Mouse (Mus musculus) ES-CJ7 (cell line): ENCODE measurements around the gene Ak7.

Source experiments
- DNase-seq: peaks from one replicate; pipeline ENCODE4 v3.0.0; 2011; ENCODE audit warnings: low read depth, low spot score

The Ak7 gene

DNA sequence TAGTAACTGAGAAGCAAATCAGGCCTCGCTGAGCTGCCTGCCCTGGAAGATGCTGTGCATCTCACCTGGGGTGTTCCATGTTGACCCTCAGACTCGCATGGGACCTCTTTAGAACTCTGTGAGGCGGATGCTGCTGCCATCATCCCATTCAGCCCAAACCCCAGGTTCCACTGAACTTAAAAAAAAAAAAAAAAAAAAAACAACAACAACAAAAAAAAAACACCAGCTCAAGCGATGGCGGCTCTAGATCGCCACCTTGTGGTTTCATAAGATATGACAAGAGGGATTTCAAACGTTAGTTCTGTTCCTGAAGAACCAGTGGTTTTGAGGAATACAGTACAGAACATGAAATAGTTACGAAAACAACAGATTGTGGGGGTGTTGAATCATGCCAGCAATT lies 22.2 kb downstream of the Ak7 start:
- DNase-seq: peak; percentile 71

- peak; percentile 51 for DNase-seq
Observed at GRCm38 (mm10) chr12:105730851-105731460, 25.2 kb downstream of the Ak7 start.

DNA sequence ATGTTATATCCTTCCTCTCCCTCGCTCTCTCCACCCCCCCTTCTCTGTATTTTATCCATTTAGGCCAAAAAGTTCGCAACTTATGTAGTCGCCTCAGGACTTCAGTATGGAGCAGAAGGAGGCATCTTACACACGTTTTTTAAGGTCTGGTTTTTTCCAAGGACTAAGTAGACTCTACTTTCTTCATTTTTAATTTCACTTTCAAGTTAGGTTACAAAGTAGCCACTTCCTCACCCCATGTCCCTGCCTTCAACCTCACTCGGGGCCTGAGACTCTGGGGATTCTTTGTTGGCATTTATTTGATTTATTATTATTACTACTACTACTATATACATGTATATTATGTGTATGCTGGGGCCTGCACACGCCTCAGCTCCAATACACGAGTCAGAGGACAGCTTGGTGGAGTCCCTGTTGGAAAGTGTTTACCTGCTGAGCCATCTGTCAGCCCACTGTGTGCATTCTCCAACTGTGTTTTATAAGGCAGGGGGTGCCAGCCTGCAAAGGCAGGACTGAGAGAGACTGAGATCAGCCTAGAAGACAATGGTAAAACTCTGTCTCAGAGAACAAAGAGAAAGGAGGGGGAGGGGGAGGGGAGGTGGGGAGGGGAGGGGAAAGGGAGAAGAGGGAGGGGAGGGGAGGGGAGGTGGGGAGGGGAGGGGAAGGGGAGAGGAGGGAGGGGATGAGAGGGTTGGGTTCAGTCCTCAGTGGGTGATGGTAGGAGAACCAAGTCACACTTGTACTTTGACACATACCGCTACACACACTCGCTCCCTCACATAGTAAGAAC lies 27.8 kb downstream of the Ak7 start:
- peak; percentile 62 for DNase-seq

- peak; percentile 68 for DNase-seq
Observed at GRCm38 (mm10) chr12:105735226-105735888, 29.6 kb downstream of the Ak7 start.

DNA sequence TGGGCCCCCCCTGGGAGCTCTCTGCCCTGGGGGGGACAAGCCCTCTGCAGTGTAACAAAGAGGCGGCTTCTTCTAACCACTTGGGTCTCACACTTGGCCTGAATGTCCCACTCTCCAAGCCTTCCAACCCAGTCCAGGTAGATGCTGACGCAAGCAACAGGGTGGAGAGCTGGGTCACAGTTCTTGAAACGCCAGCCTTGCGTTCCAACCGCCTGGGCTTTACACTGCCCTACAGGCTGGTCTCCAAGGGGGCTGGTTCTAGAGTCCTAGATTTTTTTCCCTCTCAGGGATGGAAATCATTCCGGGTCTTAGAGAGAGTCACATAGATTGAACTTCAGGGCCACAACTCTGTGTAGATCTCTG lies 30.1 kb downstream of the Ak7 start:
- no peak for DNase-seq

DNA sequence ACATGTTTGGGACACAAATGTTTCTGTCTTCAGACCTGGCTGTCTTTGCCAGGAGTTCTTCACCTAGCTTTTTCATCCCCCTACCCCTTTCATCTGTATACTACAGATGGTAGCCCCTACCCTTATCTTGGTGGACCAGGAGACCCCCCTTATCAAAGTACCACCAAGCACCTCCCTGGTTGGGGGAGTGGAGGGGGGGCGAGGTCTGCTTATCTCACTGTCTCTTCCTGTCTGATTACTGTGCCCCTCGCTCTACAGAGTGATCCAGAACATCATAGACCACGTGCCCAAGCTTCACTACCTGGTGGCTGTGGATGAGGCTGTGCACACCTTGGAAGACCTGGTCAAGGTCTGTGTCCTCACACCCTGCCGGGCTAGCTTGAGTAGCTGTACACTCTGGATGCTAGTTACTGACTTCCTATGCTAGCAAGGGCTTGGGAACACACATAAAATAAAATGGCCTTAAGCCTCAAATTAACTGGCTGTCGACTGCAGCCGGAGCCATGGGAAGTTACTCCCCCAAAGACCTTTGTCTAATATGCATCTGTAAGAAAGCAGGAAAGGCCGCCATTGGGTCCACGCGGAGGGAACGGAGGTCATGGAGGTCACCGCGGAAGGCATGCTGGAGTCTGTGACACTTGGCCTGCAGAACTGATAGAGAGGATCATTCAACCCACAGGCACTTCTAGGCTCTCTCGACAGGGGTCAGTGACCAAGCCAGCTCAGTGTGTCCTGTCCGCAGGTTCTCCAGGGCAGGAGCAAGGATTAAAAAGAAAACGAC lies 32.7 kb downstream of the Ak7 start:
- DNase-seq: peak; percentile 51

GRCm38 (mm10) chr12:105739656-105740055 lies 33.9 kb downstream of the Ak7 start:
- DNase-seq: no peak

- no peak for DNase-seq
Observed at GRCm38 (mm10) chr12:105748114-105748513, 42.3 kb downstream of the Ak7 start.

DNA sequence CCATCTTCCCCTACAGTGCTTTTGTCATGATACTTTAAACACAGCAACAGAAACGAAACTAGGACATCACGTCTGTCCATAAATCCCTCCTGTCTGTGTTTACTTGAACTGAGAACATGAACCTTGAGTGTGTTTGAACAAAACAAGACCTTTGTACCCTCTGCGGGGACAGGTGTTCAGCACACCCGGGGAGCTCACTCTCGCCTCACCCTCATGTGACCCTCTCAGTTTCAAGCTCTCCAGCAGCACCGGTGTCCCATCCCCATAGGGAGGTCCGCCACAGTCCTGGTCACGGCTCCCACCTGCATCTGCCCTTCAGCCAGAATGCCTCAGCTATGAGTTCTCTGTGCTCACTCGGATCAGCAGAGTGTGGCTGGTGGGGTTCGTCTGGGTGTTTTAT lies 48.0 kb downstream of the Ak7 start:
- no peak for DNase-seq

DNA sequence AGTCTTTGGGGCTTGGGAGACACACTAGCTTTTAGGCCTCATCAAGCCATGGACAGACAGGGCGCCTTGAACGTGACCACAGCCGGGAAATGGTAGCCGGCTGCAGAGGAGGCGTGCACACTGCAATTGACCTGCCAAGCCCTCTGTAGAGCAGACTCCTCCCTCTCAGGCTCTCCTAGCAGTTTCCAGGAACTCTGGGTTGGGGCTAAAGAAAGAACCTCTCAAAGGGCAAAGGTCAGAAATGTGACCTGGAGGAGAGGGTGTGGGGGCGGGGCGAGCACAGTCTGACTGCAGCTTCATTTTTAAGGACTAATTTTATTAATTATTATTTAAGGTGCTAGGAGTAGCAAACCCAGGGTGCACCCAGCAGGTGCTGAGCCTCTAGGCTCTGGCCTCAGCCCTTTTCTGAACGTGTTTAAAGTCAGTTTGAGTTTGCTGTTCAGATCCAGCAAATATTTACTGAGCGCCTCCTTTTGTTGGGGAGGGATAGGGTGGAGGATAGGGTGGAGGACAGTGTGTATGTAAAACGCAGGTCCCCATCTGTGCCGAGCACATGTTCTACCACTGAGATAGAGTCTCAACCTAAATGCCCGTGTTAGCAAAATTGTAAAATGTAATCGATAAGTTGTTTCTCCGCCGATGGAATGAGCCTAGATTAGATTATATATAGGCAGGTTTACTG lies 52.2 kb downstream of the Ak7 start:
- peak; percentile 96 for DNase-seq

DNA sequence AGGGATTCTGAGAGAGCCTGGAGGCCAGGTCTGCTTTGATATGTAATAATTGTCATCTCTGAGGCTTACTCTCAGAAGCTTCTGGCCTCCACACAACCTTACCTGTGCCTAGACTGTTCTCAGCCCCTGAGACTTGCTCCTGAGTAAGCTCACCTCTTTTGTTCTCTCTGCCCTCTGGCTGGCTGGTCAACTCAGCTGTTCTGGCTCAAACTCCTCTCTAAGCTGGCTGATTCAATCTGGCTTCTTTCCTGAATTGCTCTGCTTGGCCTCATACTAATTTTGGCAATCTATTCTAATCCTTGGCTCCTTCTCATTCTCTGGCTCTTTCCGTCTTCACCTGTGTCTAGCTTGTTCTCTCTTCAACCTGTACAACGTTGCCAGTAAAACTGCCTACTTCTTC lies 53.1 kb downstream of the Ak7 start:
- DNase-seq: no peak

- DNase-seq: no peak
Observed at GRCm38 (mm10) chr12:105759849-105760478, 54.2 kb downstream of the Ak7 start.

DNA sequence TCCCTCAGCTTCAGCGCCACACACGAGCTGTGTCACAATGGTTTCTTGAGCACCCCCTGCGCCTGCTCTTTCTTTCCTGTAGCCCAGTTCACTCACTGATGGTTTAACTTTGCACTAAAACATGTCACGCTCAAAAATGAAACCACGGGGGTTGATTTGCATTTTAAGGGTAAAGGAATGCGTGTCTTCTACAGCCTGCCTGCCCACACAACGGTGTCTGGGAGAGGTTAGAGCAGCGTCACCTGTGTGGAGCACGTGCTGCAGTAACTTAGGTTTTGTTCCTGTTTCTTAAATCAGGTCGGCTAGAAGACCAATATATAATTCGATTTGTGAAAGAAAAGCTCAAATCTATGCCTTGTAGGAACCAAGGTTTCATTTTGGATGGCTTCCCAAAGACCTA lies 55.4 kb downstream of the Ak7 start:
- no peak for DNase-seq

DNA sequence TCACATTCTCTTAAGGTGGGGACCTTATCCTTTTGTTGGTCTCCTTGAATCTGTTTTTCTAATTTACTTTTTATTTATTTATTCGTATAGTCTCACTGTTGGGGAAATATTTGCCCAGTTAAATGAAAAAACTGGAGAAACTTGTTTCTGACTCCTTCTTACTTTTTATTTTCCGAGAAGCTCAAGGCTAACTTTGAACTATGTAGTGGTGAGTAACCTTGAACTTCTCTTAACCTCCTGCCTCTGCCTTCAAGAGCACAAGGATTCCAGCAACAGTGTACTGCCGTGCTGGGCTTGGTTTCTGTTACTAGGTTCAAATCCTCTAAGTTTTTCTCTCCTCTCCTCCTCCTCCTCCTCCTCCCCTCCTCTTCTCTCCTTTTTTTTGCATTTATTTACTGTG lies 55.9 kb downstream of the Ak7 start:
- DNase-seq: peak; percentile 47

GRCm38 (mm10) chr12:105769700-105770099 lies 63.9 kb downstream of the Ak7 start:
- no peak for DNase-seq

DNA sequence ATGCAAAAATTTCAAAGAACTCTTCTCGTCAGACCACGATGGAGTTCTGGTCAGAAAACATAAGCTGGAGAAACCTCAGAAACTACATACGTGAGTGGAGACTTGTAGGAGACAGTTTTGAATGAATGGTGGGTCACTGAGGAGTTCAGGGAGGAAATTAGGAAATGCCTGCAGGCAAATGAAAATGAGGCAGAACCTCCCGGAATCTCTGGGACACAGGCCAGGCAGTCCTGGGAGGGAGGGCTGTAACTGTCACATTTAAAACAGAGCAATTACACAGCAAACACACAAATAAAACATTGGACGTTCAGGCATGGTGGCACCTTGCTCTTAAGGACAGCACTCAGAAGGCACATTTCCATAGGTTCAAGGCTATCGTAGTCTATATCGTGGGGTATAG lies 69.1 kb downstream of the Ak7 start:
- no peak for DNase-seq

- no peak for DNase-seq
Observed at GRCm38 (mm10) chr12:105777651-105778050, 71.9 kb downstream of the Ak7 start.

- DNase-seq: peak; percentile 93
Observed at GRCm38 (mm10) chr12:105784196-105784999, 78.6 kb downstream of the Ak7 start, which contains the start of gene Papola. Gene Papola (plus strand): TSS chr12:105784694.

DNA sequence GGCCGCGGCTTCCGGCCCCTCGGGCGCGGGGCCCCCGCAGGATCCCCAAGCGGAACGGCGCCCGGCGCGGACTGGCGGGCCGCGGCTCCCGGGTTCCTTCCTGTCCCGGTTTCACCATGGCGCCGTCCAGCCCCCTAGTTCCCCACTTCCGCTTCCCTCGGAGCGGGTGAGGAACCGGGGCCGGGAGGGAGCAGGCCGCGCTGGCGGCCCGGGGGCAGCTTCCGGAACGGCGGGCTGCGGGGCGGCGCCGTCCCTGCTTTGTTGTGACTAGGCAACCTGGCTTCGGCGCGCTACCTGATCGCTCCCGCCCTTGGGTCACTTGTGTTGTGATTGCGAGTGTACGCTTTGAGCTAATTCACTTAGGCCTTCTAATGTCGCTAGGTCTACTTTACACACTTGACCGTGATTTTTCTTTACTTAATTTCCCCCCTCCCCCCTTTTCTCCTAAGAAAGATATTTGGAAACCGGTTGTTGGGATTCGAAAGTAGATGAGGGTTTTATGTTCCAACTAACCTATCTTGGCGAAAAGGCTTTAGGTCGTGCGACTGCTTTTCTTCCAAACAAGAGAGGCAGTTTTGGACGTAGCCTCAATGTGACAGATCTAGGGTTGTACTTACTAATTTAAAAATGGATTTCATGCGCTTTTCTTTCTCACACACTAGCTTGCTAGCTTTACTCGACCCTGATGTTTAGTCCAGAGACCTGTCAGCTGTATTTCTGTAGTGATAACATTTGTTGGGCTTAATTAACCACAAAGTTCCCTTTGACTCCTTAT lies 79.4 kb downstream of the Ak7 start:
- peak; percentile 43 for DNase-seq
